Mouse (Mus musculus) thymus, adult 2 months (tissue): ENCODE data around the gene Six3.

ENCODE experiments used
- CTCF ChIP-seq: fragments of 200-500 bp; IDR thresholded peaks from 2 replicates; pipeline ENCODE4 v1.5.1; 2012; ENCODE audit warnings: mild to moderate bottlenecking, control low read depth, low read length, moderate library complexity, borderline replicate concordance; ENCODE audit not compliant: control insufficient read depth, poor library complexity, insufficient read depth; ENCODE audit errors: extremely low read depth
- POLR2A ChIP-seq: fragments of 200-500 bp; IDR thresholded peaks from 2 replicates; pipeline ENCODE4 v1.6.1; 2012; ENCODE audit warnings: mild to moderate bottlenecking, low read length, control low read depth, moderate library complexity; ENCODE audit not compliant: control insufficient read depth, poor library complexity, insufficient read depth; ENCODE audit errors: extremely low read depth

- TF ChIP-seq POLR2A (no peak), CTCF (no peak)
These were observed 11.9 kb downstream of the Six3 start for GRCm38 (mm10) chr17:85624981-85625940.
